Mouse (Mus musculus): ENCODE results near the gene Lrrc75b.

The Lrrc75b gene

GRCm38 (mm10) chr10:75559676-75560548 is at the start of gene Lrrc75b:
Gene Lrrc75b (minus strand): TSS chr10:75560330.
- peak; percentile 68 for DNase-seq

GRCm38 (mm10) chr10:75608975-75609374 is 48.8 kb upstream of the Lrrc75b start:
- DNase-seq = no peak

- no peak for DNase-seq
These were observed 47.1 kb upstream of the Lrrc75b start for GRCm38 (mm10) chr10:75607253-75607652.

- DNase-seq = no peak
These were observed 45.2 kb upstream of the Lrrc75b start for GRCm38 (mm10) chr10:75605162-75605846.

GRCm38 (mm10) chr10:75600189-75600730 is 40.1 kb upstream of the Lrrc75b start:
- DNase-seq = no peak

GRCm38 (mm10) chr10:75595981-75596380 is 35.9 kb upstream of the Lrrc75b start:
- DNase-seq = no peak

- no peak for DNase-seq
These were observed 32.5 kb upstream of the Lrrc75b start for GRCm38 (mm10) chr10:75592585-75592984.

- DNase-seq = peak; percentile 48
These were observed 31.2 kb upstream of the Lrrc75b start for GRCm38 (mm10) chr10:75591211-75591894.

GRCm38 (mm10) chr10:75589651-75590050 is 29.5 kb upstream of the Lrrc75b start:
- peak; percentile 50 for DNase-seq

GRCm38 (mm10) chr10:75589129-75589528 is 29.0 kb upstream of the Lrrc75b start, which contains the start of gene Ggt5:
Gene Ggt5 (plus strand): TSS chr10:75589340.
- peak; percentile 60 for DNase-seq

GRCm38 (mm10) chr10:75588336-75588735 is 28.2 kb upstream of the Lrrc75b start:
- DNase-seq = peak; percentile 62

- no peak for DNase-seq
These were observed 27.7 kb upstream of the Lrrc75b start for GRCm38 (mm10) chr10:75587781-75588180.

- no peak for DNase-seq
These were observed 26.4 kb upstream of the Lrrc75b start for GRCm38 (mm10) chr10:75586553-75586879.

GRCm38 (mm10) chr10:75585876-75586552 is 25.9 kb upstream of the Lrrc75b start:
- DNase-seq = peak; percentile 73

- no peak for DNase-seq
These were observed 19.0 kb upstream of the Lrrc75b start for GRCm38 (mm10) chr10:75579129-75579528.

GRCm38 (mm10) chr10:75573965-75574364 is 13.8 kb upstream of the Lrrc75b start:
- no peak for DNase-seq

- peak; percentile 91 for DNase-seq
These were observed 13.1 kb upstream of the Lrrc75b start for GRCm38 (mm10) chr10:75573181-75573580.

- no peak for DNase-seq
These were observed 11.8 kb upstream of the Lrrc75b start for GRCm38 (mm10) chr10:75571937-75572336.

GRCm38 (mm10) chr10:75570981-75571657 is 11.0 kb upstream of the Lrrc75b start:
- DNase-seq = peak; percentile 86

GRCm38 (mm10) chr10:75568851-75569250 is 8.7 kb upstream of the Lrrc75b start:
- DNase-seq = no peak

- peak; percentile 70 for DNase-seq
These were observed 8.3 kb upstream of the Lrrc75b start for GRCm38 (mm10) chr10:75568441-75568840.

- DNase-seq = no peak
These were observed 7.9 kb upstream of the Lrrc75b start for GRCm38 (mm10) chr10:75568029-75568428.

All from kidney, adult 11 months (tissue).